Mouse (Mus musculus): ENCODE results near the gene Fcho1.
"Not testable (repeated sequence)": the region's sequence is repeated elsewhere in the genome, so short reads cannot be mapped to it uniquely, and the experiment has no call there.

Gene Fcho1

GRCm38 (mm10) chr8:71725122-71725924 is at the start of gene Fcho1:
TSS of gene Fcho1 (minus strand) at chr8:71725716.
- peak; percentile 88 for DNase-seq (ENCODE audit: low spot score)

DNA sequence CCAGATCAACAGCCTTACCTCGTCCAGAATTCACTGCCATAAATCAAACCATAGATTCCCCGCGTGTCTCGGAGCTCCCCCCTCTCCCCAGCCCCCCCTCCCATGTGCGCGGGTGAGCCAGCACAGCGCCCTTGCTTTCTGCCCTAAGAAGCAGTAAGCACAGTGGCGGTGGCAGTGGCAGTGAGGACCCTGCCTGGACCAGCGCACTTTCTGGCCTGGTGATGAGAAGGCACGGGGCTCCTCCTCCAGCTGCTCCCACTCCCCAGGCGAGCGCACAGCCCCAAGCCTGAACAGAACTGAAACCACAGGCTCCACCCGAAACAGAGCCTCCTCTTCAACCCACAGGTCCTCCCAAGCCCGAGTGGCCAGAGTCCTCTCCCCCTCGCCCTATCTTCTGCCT is 45.8 kb upstream of the Fcho1 start:
- DNase-seq (ENCODE audit: low spot score) = no peak

DNA sequence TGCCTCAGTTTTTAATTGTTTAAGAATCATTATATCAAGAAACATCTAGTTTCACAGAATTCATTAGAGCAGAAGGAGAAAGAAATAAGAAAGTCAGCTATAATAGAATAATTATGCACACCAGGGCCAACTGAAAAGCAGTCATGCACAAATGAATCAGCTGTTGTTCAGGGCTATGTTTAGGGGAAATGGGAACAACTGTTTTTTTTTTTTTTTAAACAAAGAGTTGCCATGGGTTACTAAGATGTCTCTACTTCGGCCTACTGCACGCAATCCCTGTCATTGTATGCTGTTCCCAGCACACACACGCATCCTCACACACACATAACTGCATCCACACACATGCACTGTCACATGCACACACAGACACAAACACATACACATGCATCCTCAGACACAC is 33.3 kb upstream of the Fcho1 start:
- DNase-seq (ENCODE audit: low spot score) = no peak

- not testable (repeated sequence) for DNase-seq (ENCODE audit: low spot score)
Observed at GRCm38 (mm10) chr8:71752881-71753552, 27.5 kb upstream of the Fcho1 start.

DNA sequence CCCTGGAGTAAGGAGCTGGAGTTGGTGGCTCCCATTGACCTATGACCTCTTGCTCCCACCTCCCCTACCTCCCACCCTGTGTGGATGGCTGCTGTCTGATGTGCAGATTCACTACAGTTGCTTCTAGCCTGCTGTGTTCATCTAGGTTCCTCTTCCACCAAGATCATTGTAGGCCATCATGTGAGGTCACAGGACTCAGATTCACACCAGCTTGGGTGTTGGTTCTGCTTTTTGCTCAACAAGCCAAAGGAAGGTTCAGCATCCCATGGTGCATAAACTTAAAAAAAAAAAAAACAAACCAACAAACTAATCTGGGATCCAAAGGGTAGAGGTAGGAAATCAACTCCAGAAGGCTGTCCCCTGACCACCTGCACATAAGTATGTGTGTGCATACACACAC is 26.7 kb upstream of the Fcho1 start:
- not testable (repeated sequence) for DNase-seq (ENCODE audit: low spot score)

GRCm38 (mm10) chr8:71751337-71751886 is 25.9 kb upstream of the Fcho1 start:
- not testable (repeated sequence) for DNase-seq (ENCODE audit: low spot score)

DNA sequence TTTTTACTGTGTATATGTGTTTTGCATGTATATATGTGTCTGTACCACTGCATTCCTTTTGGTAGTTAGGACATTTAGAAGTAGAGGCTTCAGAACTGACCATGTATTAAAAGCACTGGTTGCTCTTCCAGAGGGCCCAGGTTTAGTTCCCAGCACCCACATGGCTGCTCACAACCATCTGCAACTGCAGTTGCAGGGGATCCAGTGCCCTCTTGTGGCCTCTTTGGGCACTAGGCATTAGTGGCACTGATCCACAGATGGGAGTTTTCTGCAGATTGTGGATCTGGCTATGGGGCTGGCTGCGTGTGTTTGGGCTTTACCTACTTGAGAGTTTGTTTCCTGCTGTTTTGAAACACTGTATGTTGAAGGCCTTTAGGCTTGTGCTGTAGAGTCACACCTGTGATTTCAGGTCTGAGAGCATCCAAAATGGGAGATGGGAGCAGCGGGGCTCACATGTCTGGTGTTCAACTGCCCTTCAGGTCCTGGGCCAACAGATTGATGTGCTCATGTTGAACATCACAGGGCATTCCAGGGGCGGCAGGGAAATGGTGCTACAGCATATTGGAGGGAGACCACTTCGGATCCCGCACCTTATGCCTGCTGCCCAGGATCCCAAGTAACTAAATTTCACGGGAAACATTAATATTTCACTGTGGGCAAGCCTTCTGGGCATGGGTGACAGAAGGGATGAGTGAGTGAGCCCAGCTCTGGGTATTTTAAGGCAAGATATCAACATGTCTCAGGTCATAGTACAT is 24.0 kb upstream of the Fcho1 start:
- not testable (repeated sequence) for DNase-seq (ENCODE audit: low spot score)

GRCm38 (mm10) chr8:71747082-71747481 is 21.6 kb upstream of the Fcho1 start:
- DNase-seq (ENCODE audit: low spot score) = not testable (repeated sequence)

DNA sequence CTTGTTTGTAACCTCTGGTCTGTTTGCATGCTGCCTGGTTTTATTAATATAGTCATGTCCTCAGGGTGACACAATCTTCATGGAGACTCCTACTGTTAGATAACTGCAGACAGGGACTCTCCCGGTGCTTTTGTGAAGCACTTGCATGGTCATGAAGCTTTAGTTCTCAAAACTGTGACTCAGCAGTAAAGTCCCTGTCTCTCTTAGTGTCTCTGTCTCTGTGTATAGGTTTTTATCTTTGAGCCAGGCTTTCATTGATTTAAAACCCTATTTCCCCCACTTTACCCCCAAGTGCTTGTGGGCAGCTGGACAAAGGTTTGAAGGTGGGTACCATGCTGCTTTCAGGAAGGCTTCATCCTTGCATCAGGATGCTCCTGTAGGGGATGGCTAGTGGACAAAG is 19.8 kb upstream of the Fcho1 start:
- DNase-seq (ENCODE audit: low spot score) = no peak

DNA sequence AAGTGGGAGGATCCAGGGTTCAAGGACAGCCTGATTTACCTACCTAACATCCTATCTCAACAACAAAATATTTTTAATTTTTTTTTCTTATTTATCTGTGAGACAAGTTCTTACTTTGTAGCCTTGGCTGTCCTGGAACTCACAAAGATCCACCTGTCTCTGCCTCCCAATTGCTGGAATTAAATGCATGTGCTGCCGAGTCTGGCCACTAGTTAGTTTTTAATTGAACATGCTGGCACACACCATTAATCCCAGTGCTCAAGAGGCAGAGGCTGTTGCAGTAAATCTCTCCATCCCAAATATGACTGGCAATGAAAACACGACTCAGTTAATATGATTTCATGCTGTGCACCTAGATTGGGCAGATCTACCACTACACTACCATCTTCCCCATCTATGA is 17.3 kb upstream of the Fcho1 start:
- no peak for DNase-seq (ENCODE audit: low spot score)

DNA sequence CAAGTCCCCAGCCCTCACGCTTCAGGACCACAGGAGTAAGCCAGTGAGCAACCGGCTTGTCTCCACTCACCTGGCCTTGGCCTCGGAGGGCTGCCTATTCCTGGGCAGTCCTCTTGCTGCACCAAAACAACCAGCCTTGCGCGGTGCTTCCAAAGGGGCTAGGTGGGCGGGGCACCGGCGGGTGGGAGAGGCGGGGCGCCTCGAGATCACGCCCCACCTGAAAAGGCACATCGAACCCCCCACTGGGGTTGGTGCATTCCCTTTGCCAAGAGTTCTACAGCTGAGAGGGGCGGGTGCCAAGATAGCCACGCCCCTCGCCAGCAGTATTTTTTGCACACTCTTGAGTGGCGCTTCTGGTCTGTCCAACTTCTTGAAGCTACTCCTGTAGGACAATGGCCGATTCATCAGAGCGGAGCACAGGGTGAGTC is 16.2 kb upstream of the Fcho1 start:
- DNase-seq (ENCODE audit: low spot score) = no peak

DNA sequence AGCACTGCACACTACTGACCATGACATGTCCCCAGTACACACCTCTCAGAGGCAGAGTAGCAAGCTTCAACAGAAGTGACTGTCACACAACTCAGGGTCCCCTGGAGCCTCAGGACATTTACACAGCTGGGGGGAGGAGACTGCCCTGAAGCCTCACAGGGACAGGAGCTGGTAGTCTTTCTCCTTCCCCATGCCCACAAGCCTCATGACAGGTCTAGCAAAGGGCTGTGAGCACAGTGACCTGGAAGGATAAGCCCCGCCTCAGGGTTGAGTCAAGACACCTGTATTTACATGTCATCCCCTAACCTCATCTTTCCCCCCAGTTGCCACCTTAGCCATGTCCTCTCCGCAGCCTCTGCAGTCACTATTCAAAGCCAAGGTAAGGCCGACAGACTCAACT is 15.7 kb upstream of the Fcho1 start:
- no peak for DNase-seq (ENCODE audit: low spot score)

DNA sequence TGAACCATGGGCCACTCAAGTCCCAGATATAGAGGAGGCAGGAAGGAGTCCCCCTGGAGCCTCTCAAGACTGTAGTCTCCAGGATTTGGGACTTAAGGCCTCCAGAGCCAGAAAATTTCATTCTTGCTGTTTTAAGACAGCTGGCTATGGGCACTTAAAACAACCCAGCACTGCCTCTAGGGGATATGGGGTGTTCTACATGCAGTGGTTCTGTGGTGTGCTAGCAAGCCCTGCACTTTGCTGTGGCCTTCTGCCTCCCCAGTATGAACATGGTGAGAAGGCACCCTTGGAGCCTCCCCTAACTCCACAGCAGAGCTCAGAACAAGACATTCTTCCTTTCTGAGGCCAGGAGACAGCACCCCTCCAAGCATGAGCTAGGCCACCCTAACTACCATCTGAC is 12.8 kb upstream of the Fcho1 start:
- DNase-seq (ENCODE audit: low spot score) = not testable (repeated sequence)

DNA sequence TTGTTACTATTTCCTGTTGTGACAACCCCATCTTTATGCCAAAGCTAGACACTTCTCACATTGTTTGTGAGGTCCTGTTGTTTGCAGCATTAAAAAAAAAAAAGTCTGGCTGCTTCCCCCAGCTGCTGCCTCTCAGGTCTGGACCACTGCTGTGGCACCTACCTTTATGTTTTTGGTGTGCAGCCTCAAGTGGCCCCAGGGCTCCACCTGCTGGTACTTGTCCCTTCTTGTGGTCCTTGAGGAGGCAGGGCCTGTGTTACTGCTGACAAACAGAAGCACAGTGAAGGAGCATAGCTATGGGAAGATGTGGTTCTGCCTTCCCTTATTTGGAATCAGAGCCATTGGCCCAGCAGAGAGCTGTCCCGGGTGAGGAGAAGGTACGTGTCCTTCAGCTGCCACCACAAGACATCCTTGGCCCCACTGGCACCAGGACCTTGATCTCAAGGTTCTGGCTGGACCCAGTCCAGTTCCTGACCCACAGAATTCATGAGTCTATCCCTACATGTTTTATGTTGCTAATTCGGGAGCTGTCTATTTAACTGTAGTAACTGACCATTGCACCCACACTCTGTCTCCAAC is 6.2 kb upstream of the Fcho1 start:
- DNase-seq (ENCODE audit: low spot score) = no peak

- DNase-seq (ENCODE audit: low spot score) = no peak
Observed at GRCm38 (mm10) chr8:71728826-71729620, 3.5 kb upstream of the Fcho1 start.

DNA sequence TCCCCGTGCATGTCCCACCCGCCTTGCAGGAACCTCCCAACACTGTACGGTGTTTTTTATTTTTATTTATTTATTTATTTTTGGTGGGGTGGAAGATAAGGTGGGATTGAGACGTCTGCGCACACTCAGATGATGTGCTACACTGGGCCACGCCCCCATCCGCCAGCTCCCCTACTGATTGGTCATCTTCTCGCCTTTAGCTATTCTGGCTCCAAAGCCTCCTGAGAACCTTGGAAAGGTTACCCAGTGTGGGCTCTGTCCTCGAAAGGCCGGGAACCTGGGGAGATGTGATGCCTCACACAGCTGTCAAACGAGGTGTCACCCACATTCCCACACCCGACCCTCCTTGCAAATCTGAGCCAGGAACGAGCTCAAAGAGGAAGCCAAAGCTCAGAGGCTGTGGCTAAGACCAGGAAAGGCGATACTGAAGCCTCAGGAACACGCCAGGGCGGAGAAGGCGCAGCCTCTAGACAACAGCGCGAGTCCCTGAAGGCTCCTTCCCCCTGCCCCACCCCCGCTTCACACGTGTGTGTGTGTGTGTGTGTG is 2.8 kb upstream of the Fcho1 start:
- DNase-seq (ENCODE audit: low spot score) = no peak

DNA sequence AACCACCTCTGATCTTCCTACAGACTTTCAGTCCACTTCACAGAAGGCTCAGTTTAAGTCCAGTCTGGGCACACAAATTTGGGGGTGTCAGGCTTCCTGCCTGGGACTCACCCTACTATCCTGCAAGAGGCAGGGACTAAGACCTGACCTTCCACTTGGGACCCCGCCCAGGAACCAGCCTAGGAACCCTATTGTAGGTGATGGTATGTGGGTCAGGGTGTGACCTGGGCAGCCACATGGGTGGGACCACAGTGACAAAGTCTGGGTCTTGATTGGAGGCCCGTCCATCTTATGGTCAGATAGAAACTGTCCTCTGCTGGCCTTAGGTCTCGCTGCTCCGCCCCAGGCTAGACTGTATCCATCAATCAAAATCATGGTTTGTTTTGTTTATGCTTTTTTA is 1.1 kb downstream of the Fcho1 start:
- no peak for DNase-seq (ENCODE audit: low spot score)

GRCm38 (mm10) chr8:71723047-71723551 is 2.4 kb downstream of the Fcho1 start:
- peak; percentile 71 for DNase-seq (ENCODE audit: low spot score)

DNA sequence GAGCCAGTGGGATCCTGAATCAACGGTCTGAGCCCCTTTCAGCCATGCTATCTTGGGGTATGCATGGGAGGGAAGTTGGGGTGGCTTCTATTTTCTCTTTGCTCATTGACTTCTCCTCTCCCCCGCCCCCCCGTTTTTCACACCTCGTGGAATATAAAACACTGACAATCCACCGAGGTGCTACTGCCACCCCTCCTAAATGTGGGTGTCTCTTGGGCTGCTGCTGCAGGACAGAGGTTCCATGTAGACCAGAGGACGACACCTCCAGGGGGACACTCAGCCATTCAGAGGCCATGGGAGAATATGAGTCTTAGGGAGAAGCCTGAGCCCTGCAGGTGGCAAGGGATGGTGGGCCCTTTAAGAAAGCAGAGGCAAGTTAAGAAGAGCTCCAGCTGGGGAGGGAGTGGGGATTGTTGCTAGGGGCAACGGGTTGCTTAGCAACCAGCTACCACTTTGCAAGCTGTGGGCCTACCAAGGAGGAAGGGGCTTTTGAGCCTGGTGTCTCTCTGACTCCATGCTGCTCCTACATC is 5.5 kb downstream of the Fcho1 start:
- DNase-seq (ENCODE audit: low spot score) = no peak

DNA sequence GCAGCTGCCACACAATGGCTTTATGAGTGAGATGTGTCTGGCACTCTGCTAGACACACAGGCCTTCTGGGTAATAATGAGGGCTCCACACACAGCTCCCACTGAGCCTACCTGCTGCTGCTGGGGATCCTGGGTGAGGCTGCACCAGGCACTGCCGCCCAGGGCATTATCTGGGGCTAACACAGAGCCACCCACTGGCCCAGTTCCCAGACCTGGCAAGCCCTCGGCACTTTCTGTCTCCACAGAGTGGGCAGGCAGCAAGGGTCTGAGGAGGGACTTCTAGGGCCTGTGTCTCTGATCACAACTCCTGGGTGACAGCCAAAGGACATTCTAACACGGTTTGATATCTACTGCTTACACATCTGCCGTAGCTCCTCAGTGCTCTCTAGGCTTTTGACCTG is 6.3 kb downstream of the Fcho1 start:
- no peak for DNase-seq (ENCODE audit: low spot score)

DNA sequence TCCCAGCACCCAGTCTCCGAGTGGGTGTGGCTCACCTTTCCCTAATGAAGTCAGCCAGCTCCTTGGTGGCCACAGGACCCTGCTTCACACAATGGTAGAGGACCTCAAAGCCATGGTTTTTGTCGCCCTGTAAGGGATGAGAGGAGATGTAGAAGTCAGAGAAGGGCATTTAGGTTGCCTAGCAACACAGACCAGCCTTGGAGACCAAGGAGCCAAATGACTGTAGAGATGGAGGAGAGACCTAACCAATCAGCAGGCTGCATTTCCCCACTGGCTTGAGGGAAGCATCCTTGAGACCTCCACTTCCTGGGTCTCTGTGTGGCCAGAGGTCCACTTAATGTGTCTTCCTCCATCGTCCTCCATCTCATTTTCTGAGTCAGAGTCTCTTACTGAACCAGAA is 7.3 kb downstream of the Fcho1 start:
- no peak for DNase-seq (ENCODE audit: low spot score)

Data from c-Kit-positive CD71-positive TER-119-positive erythroid progenitor cells, embryonic 14.5 days (primary cell).